Mouse (Mus musculus): ENCODE measurements around the gene Slc2a2.
"Not testable (repeated sequence)": the region's sequence is repeated elsewhere in the genome, so short reads cannot be mapped to it uniquely, and the experiment has no call there.

Gene Slc2a2

DNA sequence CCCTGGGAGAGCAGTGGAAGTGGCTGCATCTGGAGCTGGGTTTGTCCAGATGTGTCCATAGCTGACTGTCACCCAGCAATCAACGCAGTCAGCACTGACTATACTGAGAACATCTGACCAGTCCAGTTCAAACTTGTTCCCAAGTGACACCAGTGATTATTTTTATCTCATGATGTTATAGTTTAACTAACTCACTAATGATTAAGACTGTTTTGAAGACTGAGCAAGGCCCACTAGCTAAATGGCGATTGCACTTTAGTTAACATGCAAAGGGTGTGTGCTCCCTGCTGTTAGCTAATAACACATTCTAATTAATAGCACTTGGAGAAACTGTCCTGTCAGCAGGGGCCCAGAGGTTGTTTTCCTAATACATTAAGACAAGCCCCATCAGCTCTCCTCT is 39.3 kb downstream of the Slc2a2 start:
- DNase-seq = peak; percentile 57

DNA sequence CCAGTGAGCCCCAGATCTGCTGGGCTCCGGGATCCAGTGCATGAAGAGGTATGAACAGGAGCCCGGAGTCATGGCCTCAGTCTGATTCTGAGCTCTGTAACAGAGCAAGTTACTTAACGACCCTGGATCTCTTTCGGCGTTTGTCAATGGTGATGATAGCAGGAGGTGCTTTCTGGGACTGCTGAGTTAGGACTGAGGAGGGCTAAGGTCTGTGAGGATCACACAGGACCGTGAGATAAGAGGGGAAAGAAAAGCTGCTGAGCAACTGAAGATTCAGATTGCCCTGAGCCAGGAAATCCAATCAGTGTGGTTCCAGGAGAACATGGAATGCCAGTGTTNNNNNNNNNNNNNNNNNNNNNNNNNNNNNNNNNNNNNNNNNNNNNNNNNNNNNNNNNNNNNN is 42.6 kb downstream of the Slc2a2 start:
- no peak for DNase-seq

DNA sequence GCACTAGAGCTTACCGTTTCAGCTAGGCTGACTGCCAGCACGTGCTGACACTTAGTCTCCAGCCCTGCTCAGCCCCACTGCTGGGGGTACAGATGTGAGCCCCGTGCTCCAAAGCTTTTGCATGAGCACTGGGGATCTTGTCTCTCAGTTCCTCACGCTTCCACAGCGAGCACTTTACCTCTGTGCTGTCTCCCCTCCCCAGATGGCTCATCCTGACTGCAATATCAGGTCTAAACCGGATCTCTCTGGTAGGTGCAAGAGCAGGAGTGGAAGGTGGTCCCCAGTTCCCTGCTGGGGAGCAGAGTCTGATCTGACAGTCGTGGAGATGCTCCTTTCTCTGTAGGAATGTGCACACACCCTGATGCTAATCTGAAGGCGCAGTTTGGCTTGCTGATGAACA is 45.5 kb downstream of the Slc2a2 start:
- DNase-seq = no peak

DNA sequence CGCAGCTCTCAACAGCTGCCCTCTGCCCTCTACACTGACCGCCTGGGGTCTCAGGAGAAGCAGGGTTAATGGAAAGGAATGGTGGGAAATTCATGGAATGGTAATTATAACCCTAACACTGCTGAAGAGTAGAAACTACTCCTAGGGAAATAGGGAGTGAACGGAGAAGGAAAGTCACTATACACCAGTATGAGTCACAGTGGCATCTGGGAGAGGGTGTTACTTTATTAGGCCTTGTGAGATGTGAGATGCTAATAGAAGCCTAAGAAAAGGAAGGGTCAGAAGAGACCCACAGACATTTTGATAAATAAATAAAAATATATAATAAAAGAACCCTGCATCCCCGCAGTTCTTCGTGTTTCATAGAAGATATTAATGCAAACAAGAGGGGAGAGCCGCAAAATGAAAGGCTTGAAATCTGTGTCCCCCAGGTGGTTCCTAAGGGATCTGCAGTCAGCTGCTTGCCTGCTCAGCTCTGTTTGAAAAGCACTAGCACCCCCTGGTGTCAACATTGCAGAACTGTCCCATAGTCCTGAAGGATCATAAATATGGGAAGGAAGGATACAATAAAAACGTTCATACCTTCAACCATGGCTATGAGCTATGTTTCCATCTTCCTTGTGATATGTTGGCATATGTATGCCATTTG is 48.3 kb downstream of the Slc2a2 start:
- DNase-seq = peak; percentile 85

DNA sequence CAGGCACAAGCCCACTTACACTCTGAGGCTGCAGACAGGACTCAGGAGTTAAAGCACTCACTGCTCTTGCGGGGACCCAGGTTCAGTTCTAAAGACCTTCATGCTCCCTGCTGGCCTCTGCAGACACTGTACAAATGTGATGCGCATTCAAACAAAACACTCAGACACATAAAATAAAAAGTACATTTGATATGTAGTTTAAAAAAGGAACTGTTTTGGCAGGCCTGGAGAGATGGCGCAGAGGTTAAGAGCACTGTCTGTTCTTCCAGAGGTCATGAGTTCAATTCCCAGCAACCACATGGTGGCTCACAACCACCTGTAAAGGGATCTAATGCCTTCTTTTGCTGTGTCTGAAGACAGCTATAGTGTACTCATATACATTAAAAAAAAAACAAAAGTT is 50.4 kb downstream of the Slc2a2 start:
- DNase-seq = no peak

DNA sequence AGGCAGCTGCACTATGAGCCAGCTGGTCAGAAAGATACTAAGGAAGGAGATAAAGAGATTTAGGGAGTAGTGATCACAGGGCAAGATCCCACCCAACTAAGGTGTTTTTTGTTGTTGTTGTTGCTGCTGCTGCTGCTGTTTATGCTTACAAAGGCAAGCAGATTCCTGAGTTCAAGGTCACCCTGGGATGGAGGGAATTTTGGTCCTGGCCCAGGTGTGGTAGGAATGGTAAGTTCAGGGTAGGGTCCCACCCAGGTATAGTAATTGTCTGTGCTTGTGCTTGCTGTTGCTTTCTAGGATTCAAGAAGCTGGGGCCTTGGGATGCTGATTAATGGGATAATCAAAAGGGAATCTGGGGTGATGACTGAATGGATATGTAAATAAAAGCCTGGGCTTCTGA is 51.3 kb downstream of the Slc2a2 start:
- no peak for DNase-seq

DNA sequence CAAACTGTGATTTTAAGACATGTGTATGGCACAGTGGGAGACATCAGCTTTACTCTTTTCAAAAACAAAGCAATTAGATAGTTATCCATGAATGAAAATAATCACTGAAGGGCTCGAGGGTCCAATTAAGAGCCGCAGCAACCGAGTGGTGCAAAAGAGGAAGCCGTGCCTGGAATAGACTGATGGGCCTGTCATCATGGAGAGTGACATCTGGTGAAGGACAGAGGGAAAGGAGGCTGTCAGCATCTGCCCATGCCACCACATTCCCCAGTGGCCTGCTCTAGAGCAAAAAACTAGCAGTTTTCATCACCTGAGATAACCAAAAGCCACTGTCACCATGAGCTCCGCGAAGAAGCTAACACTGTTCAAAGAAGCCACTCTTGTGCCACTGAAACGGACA is 57.8 kb downstream of the Slc2a2 start:
- no peak for DNase-seq

DNA sequence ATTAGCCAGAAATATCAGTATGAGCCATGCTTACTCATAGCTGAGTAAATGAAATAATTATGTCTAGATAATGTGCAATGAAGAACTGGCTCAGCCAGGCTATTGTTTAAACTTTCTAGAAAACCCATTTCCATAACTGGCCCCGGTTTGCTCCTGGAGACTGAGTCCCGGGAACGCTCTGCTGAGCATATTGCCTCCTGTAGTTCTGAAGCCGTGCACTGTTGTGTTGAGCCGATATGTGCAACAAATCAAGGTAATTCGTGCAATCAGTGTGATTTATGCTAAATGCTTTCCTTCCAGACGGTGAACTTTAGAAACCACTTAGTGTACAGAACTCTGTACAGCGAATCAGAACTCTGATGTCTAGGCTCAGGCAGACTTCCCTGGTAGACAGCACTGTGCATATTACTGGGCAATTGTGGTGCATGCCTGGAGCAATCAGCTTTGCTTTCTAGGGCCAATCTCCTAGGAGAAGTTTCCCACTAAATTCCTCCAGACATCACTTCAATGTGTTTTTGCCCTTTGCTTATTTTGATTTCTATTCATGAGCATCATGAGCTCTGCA is 63.6 kb downstream of the Slc2a2 start:
- DNase-seq = no peak

DNA sequence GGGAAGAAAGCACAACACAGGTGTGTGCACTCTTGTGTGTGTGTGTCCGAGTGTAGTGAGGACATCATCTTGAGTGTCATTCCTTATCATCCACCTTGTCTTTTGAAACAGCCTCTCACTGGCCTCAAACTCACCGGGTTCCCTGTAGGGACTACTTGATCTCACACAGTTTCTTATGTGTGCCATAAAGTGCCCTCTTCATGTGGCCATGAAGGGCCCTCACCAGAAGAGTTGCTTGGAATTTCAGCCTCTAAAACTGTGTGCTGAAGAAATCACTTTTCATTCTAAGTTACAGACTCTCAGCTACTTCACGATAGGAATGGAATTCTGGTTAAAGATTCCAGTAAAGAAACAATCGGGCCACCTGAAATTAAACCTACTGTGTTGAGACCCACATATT is 69.2 kb downstream of the Slc2a2 start:
- DNase-seq = no peak

DNA sequence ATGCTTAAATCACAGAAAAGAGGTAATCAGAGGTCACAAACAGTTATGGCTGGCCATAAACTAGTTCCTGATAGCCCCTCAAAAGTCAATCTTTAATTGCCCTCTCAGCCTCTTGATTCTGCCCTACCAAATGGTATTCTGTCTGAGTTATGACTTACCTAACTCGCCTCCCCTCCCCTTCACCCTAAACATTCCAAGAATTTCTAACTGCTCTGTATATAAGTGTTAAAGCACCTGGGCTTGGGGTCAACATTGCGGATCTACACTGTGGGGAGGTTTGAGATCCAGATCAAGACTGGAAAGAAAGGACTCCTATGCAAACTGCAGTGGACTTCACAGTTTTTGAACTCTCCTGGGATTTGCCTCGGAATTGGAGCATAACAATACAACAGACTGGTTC is 70.5 kb downstream of the Slc2a2 start:
- no peak for DNase-seq

DNA sequence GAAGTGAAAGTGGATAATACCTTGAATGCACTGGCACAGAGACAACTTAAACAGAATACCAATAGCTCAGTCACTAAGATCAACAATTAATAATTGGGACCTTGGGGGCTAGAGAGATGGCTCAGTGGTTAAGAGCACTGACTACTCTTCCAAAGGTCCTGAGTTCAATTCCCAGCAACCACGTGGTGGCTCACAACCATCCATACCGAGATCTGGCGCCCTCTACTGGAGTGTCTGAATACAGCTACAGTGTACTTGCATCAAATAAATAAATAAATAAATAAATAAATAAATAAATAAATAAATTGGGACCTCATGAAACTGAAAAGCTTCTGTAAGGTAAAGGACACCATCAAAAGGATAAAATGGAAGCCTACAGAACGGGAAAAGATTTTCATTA is 75.2 kb downstream of the Slc2a2 start:
- not testable (repeated sequence) for DNase-seq

DNA sequence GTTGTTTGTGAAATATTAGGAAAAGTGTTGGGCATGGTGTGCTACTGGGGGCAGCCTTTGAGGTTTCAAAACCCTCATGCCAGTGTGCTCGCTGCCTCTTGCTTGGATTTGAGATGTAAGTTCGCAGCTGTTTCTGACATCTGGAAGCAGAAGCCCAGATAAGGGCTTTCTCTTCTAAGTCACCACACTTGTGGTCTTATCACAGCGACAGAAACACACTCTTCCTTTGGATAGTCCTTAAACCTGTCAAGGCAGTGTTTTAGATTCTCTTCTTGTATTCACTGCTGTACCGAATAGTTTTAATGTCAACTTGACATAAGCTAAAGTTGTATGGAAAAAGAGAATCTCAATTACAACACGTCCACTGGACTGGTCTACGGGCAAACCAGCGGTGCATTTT is 77.7 kb downstream of the Slc2a2 start:
- no peak for DNase-seq

DNA sequence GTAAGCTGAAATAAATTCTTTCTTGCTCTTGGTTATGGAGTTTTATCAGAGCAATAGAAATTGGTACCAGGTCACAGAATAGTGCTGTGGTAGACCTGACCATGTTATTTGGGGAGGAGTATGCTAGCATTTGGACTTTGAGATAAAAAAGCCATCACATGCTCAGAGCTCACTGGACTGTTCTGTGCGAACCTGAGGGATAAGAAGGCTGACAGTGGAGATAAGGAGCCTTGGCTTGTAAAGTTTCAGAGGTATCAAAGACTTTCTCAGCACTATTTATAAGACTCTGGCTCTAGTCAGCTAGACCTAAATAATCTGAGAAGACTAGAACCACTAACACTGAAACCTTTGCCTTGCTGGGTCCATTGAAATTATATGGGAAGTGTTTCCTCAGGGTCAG is 78.3 kb downstream of the Slc2a2 start:
- DNase-seq = no peak

DNA sequence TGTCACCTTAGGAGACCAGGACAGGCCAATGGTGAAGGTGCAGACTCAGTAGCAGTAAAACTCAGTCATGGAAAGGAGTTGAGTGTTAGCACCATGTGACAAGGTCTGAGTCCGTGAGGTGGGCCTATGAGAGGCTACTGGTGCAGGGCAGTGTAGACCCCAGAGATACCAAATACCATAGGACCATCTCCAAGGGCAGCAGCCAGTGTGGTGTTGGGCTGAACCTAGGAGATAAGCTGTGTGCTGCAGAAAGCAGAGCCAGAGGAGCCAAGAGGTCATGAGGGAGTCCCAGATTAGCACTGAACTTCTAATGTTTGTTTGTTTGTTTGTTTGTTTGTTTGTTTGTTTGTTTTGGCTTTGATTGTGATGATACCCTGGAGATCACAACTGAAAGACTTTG is 78.8 kb downstream of the Slc2a2 start:
- no peak for DNase-seq

DNA sequence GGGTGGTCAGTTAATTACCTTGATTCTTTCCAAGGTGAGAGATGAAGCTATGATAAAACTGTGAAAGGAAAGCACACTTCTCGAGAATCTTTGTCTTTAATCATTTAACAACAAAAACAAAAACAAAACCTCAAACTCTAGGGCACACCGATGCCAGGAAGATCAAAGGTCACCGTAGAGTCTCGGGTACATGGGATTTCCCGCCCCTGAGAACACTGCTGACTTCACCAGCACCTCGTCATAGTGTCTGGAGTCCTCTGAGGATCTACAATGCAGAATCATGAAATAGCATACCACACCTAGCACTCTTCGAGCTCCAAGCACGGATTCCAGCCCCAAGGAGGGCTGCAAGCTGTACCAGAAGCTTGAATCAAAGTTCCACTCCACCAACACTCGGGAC is 82.8 kb downstream of the Slc2a2 start:
- DNase-seq = peak; percentile 7
